Mouse (Mus musculus): ENCODE data around the gene Fam43b.

DNA sequence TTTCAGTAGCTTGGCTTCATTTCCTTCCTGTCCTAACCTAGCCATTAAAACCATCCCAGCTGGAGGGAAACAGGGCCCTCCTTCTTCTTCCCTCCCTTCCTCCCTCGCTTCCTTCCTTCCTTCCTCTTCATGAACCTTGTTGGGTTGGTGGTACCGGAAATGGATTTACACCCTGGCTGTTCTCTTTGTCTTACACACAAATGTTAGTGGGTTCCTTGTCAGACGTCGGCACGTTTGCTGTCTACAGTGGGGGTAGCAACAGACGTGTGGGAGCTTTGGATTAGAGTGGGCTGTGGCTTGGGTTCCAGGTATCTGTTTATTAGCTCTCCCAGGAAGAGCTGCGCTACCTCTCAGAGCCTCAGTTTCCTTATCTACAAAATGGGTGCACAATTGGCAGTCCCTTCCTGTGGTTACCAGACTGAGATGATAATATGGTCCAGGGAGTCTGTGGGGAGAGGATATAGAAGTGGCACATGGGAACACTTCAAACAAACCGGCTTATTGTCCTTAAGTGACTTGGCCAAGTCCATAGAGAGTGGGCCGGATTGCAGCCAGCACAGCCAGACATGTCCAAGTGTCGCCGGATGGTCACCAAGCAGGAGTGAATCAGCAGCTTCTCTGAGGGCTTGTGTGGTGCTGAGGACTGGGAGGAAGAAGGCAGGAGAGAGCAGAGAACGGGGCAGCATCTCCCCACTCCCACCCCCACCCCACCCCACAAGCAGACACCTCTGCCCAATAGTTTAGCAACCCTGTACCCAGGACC, 27.6 kb downstream of the Fam43b start:
- TF ChIP-seq CTCF (IDR thresholded peaks at IDR 0.05; ENCODE audit: insufficient read depth, low read length): no peak
- no peak for TF ChIP-seq POLR2A (IDR thresholded peaks at IDR 0.05; ENCODE audit: borderline replicate concordance, extremely low read depth, low read depth, low read length)

Measured in lung, adult 2 months (tissue).